Mouse (Mus musculus): ENCODE results near the gene Gm10306.

GRCm38 (mm10) chr4:94605591-94605990, 49.2 kb downstream of the Gm10306 start:
- TF ChIP-seq TAL1 (IDR thresholded peaks at IDR 0.05; ENCODE audit: low read length) (no peak), GATA1 (IDR thresholded peaks at IDR 0.05; ENCODE audit: low read length) (no peak)

All from erythroblast, embryonic 14.5 days (primary cell).